Mouse (Mus musculus) limb, embryonic 11.5 days (tissue): Measurements from ENCODE around the gene Gemin5. TPM values are rescaled to one million over a fixed set of nuclear protein-coding genes. Genes with fewer than 3 reads are reported as not detected.

Source experiments
- ATAC-seq: fragments of 200-750 bp; cut with Nextera tagmentation; 2 replicates; pipeline ENCODE4 v1.8.0; 2017; ENCODE audit warnings: low read depth; ENCODE audit not compliant: insufficient number of reproducible peaks, low FRiP score, low TSS enrichment
- DNase-seq: peaks from one replicate; pipeline ENCODE4 v3.0.0-alpha.2; 2015; ENCODE audit warnings: low spot score
- H3K27ac ChIP-seq: fragments of 300-500 bp; sonication (generic); replicated peaks from 2 replicates; pipeline ENCODE4 v1.5.1; 2014; ENCODE audit warnings: low read depth, mild to moderate bottlenecking, low read length
- H3K27me3 ChIP-seq: fragments of 300-500 bp; sonication (generic); 2 replicates; pipeline ENCODE4 v1.6.1; 2014; ENCODE audit warnings: mild to moderate bottlenecking, low read length, mixed read lengths; ENCODE audit not compliant: control insufficient read depth, insufficient read depth
- H3K36me3 ChIP-seq: fragments of 300-500 bp; sonication (generic); 2 replicates; pipeline ENCODE4 v1.6.1; 2014; ENCODE audit warnings: mild to moderate bottlenecking, low read length, moderate library complexity, mixed read lengths; ENCODE audit not compliant: control insufficient read depth, insufficient read depth
- H3K4me1 ChIP-seq: fragments of 300-500 bp; sonication (generic); 2 replicates; pipeline ENCODE4 v1.6.1; 2014; ENCODE audit warnings: low read length, mixed read lengths; ENCODE audit not compliant: control insufficient read depth, insufficient read depth
- H3K4me2 ChIP-seq: fragments of 300-500 bp; sonication (generic); 2 replicates; pipeline ENCODE4 v1.6.1; 2014; ENCODE audit warnings: low read depth, mild to moderate bottlenecking, moderate library complexity; ENCODE audit not compliant: severe bottlenecking
- H3K4me3 ChIP-seq: fragments of 300-500 bp; sonication (generic); 2 replicates; pipeline ENCODE4 v1.5.1; 2014; ENCODE audit warnings: low read depth, low read length
- H3K9ac ChIP-seq: fragments of 300-500 bp; sonication (generic); 2 replicates; pipeline ENCODE4 v1.6.1; 2014; ENCODE audit warnings: mild to moderate bottlenecking, low read length
- H3K9me3 ChIP-seq: fragments of 300-500 bp; sonication (generic); 2 replicates; pipeline ENCODE4 v1.6.1; 2016; ENCODE audit warnings: low read length; ENCODE audit not compliant: control insufficient read depth
- WGBS: fragments of 180-500 bp; shearing (Covaris S2); extraction: QIAGEN DNeasy Blood & Tissue Kit; methylation state at CpG from one replicate; pipeline ENCODE4 v1.1.7; 2014; 5-methylcytosine and 5-hydroxymethylcytosine counted together
- polyA plus RNA-seq: library from polyadenylated mRNA; unstranded; fragments of >200 nt; fragmentation: Nextera tagmentation; extraction: Ambion mirVana; gene quantifications from 2 replicates; pipeline ENCODE4 v1.2.1, GENCODE M21; 2014

The Gemin5 gene
- polyA plus RNA-seq, 1 experiment from 2014 or later = 28.5 TPM

- ATAC-seq = no peak
- no peak overlapping the region for H3K27ac ChIP-seq
- H3K4me3 ChIP-seq = no peak overlapping the region
- no peaks in the 10 kb centered on the region for H3K9me3 ChIP-seq
- no peaks in the 10 kb centered on the region for H3K36me3 ChIP-seq
- WGBS = 83% methylated on average over 4 of the region's 4 CpGs
- no peak overlapping the region for H3K9ac ChIP-seq
- DNase-seq = no peak
- no peaks in the 10 kb centered on the region for H3K4me1 ChIP-seq
- peaks cover 5% of the 10 kb centered on the region; the same call in 1 of the 2 replicates for H3K27me3 ChIP-seq
- no peak overlapping the region for H3K4me2 ChIP-seq
These were observed 73.6 kb downstream of the Gemin5 start for GRCm38 (mm10) chr11:58094766-58095165.

- 21% methylated on average over 12 of the region's 12 CpGs for WGBS
- H3K27ac ChIP-seq = no peak within 1 kb of the TSS
- no peak within 1 kb of the TSS for H3K4me3 ChIP-seq
- ATAC-seq (0 out of 2 replicates have a peak, but pooled peaks have one; percentile 66), DNase-seq (peak; percentile 60)
- H3K27me3 ChIP-seq = peaks cover 5% of the 10 kb centered on the region; the same call in 1 of the 2 replicates
- H3K4me2 ChIP-seq = peak within 1 kb of the TSS; percentile 24; the same call in 1 of the 2 replicates
- H3K9ac ChIP-seq = no peak within 1 kb of the TSS
- no peaks in the 10 kb centered on the region for H3K9me3 ChIP-seq
- no peaks in the 10 kb centered on the region for H3K36me3 ChIP-seq
- H3K4me1 ChIP-seq = no peaks in the 10 kb centered on the region
These were observed 75.3 kb downstream of the Gemin5 start, which contains the start of gene Gm12248 for GRCm38 (mm10) chr11:58093021-58093528. TSS of gene Gm12248 (minus strand) at chr11:58093134.

- 54% methylated on average over 4 of the region's 4 CpGs for WGBS
- no peak for ATAC-seq
- Histone ChIP-seq H3K4me1 (no peaks in the 10 kb centered on the region), H3K27me3 (peaks cover 2% of the 10 kb centered on the region; the same call in 1 of the 2 replicates), H3K9ac (no peak overlapping the region), H3K4me2 (peak overlapping the region; percentile 24; the same call in 1 of the 2 replicates), H3K9me3 (no peaks in the 10 kb centered on the region), H3K4me3 (no peak overlapping the region), H3K36me3 (no peaks in the 10 kb centered on the region), H3K27ac (no peak overlapping the region)
- DNase-seq = no peak
These were observed 75.8 kb downstream of the Gemin5 start for GRCm38 (mm10) chr11:58092541-58092940.

DNA sequence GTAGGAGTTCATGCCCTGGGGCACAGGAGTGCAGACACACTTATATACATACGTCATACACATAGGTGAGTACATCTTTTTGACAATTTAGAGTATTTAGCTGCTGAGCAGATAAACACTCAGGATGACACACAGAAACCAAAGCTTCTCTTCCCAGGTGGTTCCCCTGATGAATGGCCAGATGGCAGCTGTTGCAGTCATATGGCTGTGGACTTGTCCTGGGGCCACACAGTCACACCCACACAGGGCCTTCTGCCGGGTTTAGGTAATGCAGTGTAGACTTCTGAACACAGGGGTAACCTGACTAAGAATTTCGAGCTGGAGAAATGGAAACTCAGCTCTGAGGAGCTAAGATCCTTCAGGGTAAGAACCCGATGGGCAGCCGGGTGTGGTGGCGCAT is 86.6 kb downstream of the Gemin5 start:
- H3K36me3 ChIP-seq = no peaks in the 10 kb centered on the region
- H3K9me3 ChIP-seq = no peaks in the 10 kb centered on the region
- no peak overlapping the region for H3K4me3 ChIP-seq
- no peak overlapping the region for H3K27ac ChIP-seq
- H3K27me3 ChIP-seq = no peaks in the 10 kb centered on the region
- no peak overlapping the region for H3K9ac ChIP-seq
- ATAC-seq (no peak), DNase-seq (no peak)
- 91% methylated on average over 6 of the region's 6 CpGs for WGBS
- no peaks in the 10 kb centered on the region for H3K4me1 ChIP-seq
- H3K4me2 ChIP-seq = no peak overlapping the region

DNA sequence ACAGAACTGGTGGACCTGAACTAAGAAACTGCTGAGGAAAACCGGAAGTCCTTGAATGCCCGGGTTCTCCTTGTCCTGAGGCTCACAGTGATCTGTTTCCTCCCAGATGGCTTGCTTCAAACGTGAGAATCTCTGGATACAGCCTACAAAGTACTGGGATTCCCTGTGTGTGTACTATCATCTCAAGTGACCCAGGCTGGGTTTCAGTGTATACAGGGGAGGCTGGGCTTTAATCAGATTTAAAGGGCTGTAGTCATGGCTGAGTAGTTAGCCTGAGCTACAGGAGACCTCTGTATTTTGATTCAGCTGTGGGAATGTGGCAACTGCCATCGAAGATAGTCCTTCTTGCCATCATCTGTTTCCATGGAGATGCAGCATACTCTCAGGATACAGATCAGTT is 91.1 kb downstream of the Gemin5 start:
- Histone ChIP-seq H3K27me3 (no peaks in the 10 kb centered on the region), H3K4me3 (no peak overlapping the region), H3K27ac (no peak overlapping the region), H3K4me2 (no peak overlapping the region), H3K9ac (no peak overlapping the region), H3K36me3 (no peaks in the 10 kb centered on the region), H3K4me1 (no peaks in the 10 kb centered on the region), H3K9me3 (no peaks in the 10 kb centered on the region)
- ATAC-seq (no peak), DNase-seq (no peak)
- 77% methylated on average over 4 of the region's 4 CpGs for WGBS

GRCm38 (mm10) chr11:58072978-58073377 is 95.4 kb downstream of the Gemin5 start:
- H3K27ac ChIP-seq = no peak overlapping the region
- H3K36me3 ChIP-seq = no peaks in the 10 kb centered on the region
- H3K4me3 ChIP-seq = no peak overlapping the region
- H3K27me3 ChIP-seq = no peaks in the 10 kb centered on the region
- DNase-seq = no peak
- ATAC-seq = no peak
- 77% methylated on average over 3 of the region's 3 CpGs for WGBS
- H3K9me3 ChIP-seq = no peaks in the 10 kb centered on the region
- no peak overlapping the region for H3K4me2 ChIP-seq
- H3K4me1 ChIP-seq = no peaks in the 10 kb centered on the region
- H3K9ac ChIP-seq = no peak overlapping the region

Other genes with a start within 250 kb of the Gemin5 start
- 18.9 and 22.2 TPM in 2 replicates for gene Larp1, start 159.5 kb downstream of the Gemin5 start, polyA plus RNA-seq
- gene Gm12248, start 75.4 kb downstream of the Gemin5 start, polyA plus RNA-seq = not detected in 2 replicates
- 102 and 104 TPM in 2 replicates for gene Cnot8, start 64.4 kb downstream of the Gemin5 start, polyA plus RNA-seq
- 142 and 144 TPM in 2 replicates for gene Mrpl22, start 3.1 kb upstream of the Gemin5 start, polyA plus RNA-seq
- 1.6 and 2.1 TPM in 2 replicates for gene Igtp, start 31.0 kb upstream of the Gemin5 start, polyA plus RNA-seq
- gene Irgm2, start 31.1 kb upstream of the Gemin5 start, polyA plus RNA-seq = 0.12 and 0.40 TPM in 2 replicates
- not detected in 2 replicates for gene 4930438A08Rik, start 106.3 kb upstream of the Gemin5 start, polyA plus RNA-seq
- 12.5 and 14.2 TPM in 2 replicates for gene Zfp692, start 138.5 kb upstream of the Gemin5 start, polyA plus RNA-seq
- 24.6 and 28.2 TPM in 2 replicates for gene Zfp672, start 161.8 kb upstream of the Gemin5 start, polyA plus RNA-seq
- gene Sh3bp5l, start 162.2 kb upstream of the Gemin5 start, polyA plus RNA-seq = 27.0 and 27.7 TPM in 2 replicates
- gene Lypd8, start 210.5 kb upstream of the Gemin5 start, polyA plus RNA-seq = not detected in 2 replicates